Mouse (Mus musculus) lung, adult 2 months (tissue): ENCODE measurements at regions not wholly inside any gene's neighbourhood (a gene's known extent, or its start where the extent isn't known, plus 50 kb on each side); places are given as distances from the start of the nearest gene placed in this dataset.

Experiments
- CTCF ChIP-seq: fragments of 200-500 bp; IDR thresholded peaks from 2 replicates; pipeline ENCODE4 v1.5.1; 2011; ENCODE audit warnings: mild to moderate bottlenecking, low read length, control low read depth; ENCODE audit not compliant: insufficient read depth
- POLR2A ChIP-seq: fragments of 200-500 bp; IDR thresholded peaks from 2 replicates; pipeline ENCODE4 v1.6.1; 2011; ENCODE audit warnings: low read depth, mild to moderate bottlenecking, control low read depth, low read length, borderline replicate concordance; ENCODE audit errors: extremely low read depth

- TF ChIP-seq POLR2A (no peak), CTCF (no peak)
Measured at GRCm38 (mm10) chr9:34370686-34371398, 114.9 kb upstream of the Kirrel3 start.
